Mouse (Mus musculus): ENCODE measurements around the gene 9230112D13Rik. TPM values are rescaled to one million over a fixed set of nuclear protein-coding genes. Genes with fewer than 3 reads are reported as not detected.

9230112D13Rik gene
- polyA plus RNA-seq, 1 experiment from 2014 or later, result not detected

- H3K9ac ChIP-seq, result no peak overlapping the region
- H3K27me3 ChIP-seq (ENCODE audit: control insufficient read depth, insufficient read depth, low read length), result no peaks in the 10 kb centered on the region
- ATAC-seq (ENCODE audit: low FRiP score) (no peak), DNase-seq (ENCODE audit: low spot score) (no peak)
- H3K4me3 ChIP-seq (replicated peaks; ENCODE audit: low read length), result no peak overlapping the region
- H3K4me2 ChIP-seq (replicated peaks), result no peak overlapping the region
- no peak overlapping the region for H3K27ac ChIP-seq
- peaks cover 30% of the 10 kb centered on the region for H3K4me1 ChIP-seq (replicated peaks; ENCODE audit: control insufficient read depth, insufficient read depth, low read length)
- no peaks in the 10 kb centered on the region for H3K36me3 ChIP-seq (replicated peaks; ENCODE audit: control insufficient read depth, insufficient read depth)
- WGBS, result 94% methylated on average over 5 of the region's 5 CpGs
- no peaks in the 10 kb centered on the region for H3K9me3 ChIP-seq (ENCODE audit: control insufficient read depth, low read length)
These were observed 18.2 kb downstream of the 9230112D13Rik start for GRCm38 (mm10) chr14:34504377-34504776.

GRCm38 (mm10) chr14:34503759-34504158 lies 18.8 kb downstream of the 9230112D13Rik start:
- H3K9me3 ChIP-seq (ENCODE audit: control insufficient read depth, low read length), result no peaks in the 10 kb centered on the region
- 33% methylated on average over 6 of the region's 6 CpGs for WGBS
- ATAC-seq (ENCODE audit: low FRiP score), result no peak
- 0 out of 2 replicates have a peak overlapping the region, but pooled peaks have one; percentile 96 for H3K4me3 ChIP-seq (replicated peaks; ENCODE audit: low read length)
- no peaks in the 10 kb centered on the region for H3K27me3 ChIP-seq (ENCODE audit: control insufficient read depth, insufficient read depth, low read length)
- H3K4me2 ChIP-seq (replicated peaks), result peak overlapping the region; percentile 74
- H3K27ac ChIP-seq, result no peak overlapping the region
- peak overlapping the region; percentile 88; the same call in 1 of the 2 replicates for H3K9ac ChIP-seq
- H3K4me1 ChIP-seq (replicated peaks; ENCODE audit: control insufficient read depth, insufficient read depth, low read length), result peaks cover 36% of the 10 kb centered on the region
- DNase-seq (ENCODE audit: low spot score), result no peak
- no peaks in the 10 kb centered on the region for H3K36me3 ChIP-seq (replicated peaks; ENCODE audit: control insufficient read depth, insufficient read depth)

GRCm38 (mm10) chr14:34503325-34503647 lies 19.3 kb downstream of the 9230112D13Rik start, which contains the start of gene Bmpr1a:
Gene Bmpr1a, minus strand, starts transcription at chr14:34503341.
- Histone ChIP-seq H3K9ac (peak within 1 kb of the TSS; percentile 88), H3K27ac (peak within 1 kb of the TSS; percentile 97), H3K36me3 (replicated peaks; ENCODE audit: control insufficient read depth, insufficient read depth) (no peaks in the 10 kb centered on the region), H3K27me3 (ENCODE audit: control insufficient read depth, insufficient read depth, low read length) (no peaks in the 10 kb centered on the region), H3K4me2 (replicated peaks) (peak within 1 kb of the TSS; percentile 74), H3K4me1 (replicated peaks; ENCODE audit: control insufficient read depth, insufficient read depth, low read length) (peaks cover 31% of the 10 kb centered on the region), H3K9me3 (ENCODE audit: control insufficient read depth, low read length) (no peaks in the 10 kb centered on the region), H3K4me3 (replicated peaks; ENCODE audit: low read length) (peak within 1 kb of the TSS; percentile 96)
- 8% methylated on average over 15 of the region's 15 CpGs for WGBS
- DNase-seq (ENCODE audit: low spot score) (peak; percentile 35), ATAC-seq (ENCODE audit: low FRiP score) (no peak)

GRCm38 (mm10) chr14:34502475-34503324 lies 19.9 kb downstream of the 9230112D13Rik start:
- ATAC-seq (ENCODE audit: low FRiP score) (peak; percentile 93), DNase-seq (ENCODE audit: low spot score) (peak; percentile 95)
- Histone ChIP-seq H3K9me3 (ENCODE audit: control insufficient read depth, low read length) (no peaks in the 10 kb centered on the region), H3K9ac (peak overlapping the region; percentile 88), H3K36me3 (replicated peaks; ENCODE audit: control insufficient read depth, insufficient read depth) (no peaks in the 10 kb centered on the region), H3K4me1 (replicated peaks; ENCODE audit: control insufficient read depth, insufficient read depth, low read length) (peaks cover 27% of the 10 kb centered on the region), H3K4me2 (replicated peaks) (peak overlapping the region; percentile 74), H3K27ac (peak overlapping the region; percentile 97), H3K27me3 (ENCODE audit: control insufficient read depth, insufficient read depth, low read length) (no peaks in the 10 kb centered on the region), H3K4me3 (replicated peaks; ENCODE audit: low read length) (peak overlapping the region; percentile 96)
- under 1% methylated on average over 78 of the region's 115 CpGs for WGBS

GRCm38 (mm10) chr14:34501804-34502474 lies 20.7 kb downstream of the 9230112D13Rik start:
- H3K9me3 ChIP-seq (ENCODE audit: control insufficient read depth, low read length), result no peaks in the 10 kb centered on the region
- no peaks in the 10 kb centered on the region for H3K36me3 ChIP-seq (replicated peaks; ENCODE audit: control insufficient read depth, insufficient read depth)
- H3K27me3 ChIP-seq (ENCODE audit: control insufficient read depth, insufficient read depth, low read length), result no peaks in the 10 kb centered on the region
- WGBS, result 1% methylated on average over 52 of the region's 77 CpGs
- DNase-seq (ENCODE audit: low spot score) (peak; percentile 56), ATAC-seq (ENCODE audit: low FRiP score) (peak; percentile 32; the same call in 1 of the 2 replicates)
- peak overlapping the region; percentile 96 for H3K4me3 ChIP-seq (replicated peaks; ENCODE audit: low read length)
- H3K4me2 ChIP-seq (replicated peaks), result peak overlapping the region; percentile 74
- H3K4me1 ChIP-seq (replicated peaks; ENCODE audit: control insufficient read depth, insufficient read depth, low read length), result peaks cover 33% of the 10 kb centered on the region
- peak overlapping the region; percentile 97 for H3K27ac ChIP-seq
- peak overlapping the region; percentile 88 for H3K9ac ChIP-seq

GRCm38 (mm10) chr14:34501447-34501803 lies 21.2 kb downstream of the 9230112D13Rik start:
- no peak for DNase-seq (ENCODE audit: low spot score)
- no peaks in the 10 kb centered on the region for H3K36me3 ChIP-seq (replicated peaks; ENCODE audit: control insufficient read depth, insufficient read depth)
- WGBS, result under 1% methylated on average over 16 of the region's 16 CpGs
- peak overlapping the region; percentile 88 for H3K9ac ChIP-seq
- H3K27ac ChIP-seq, result peak overlapping the region; percentile 97; the same call in 1 of the 2 replicates
- no peaks in the 10 kb centered on the region for H3K9me3 ChIP-seq (ENCODE audit: control insufficient read depth, low read length)
- no peaks in the 10 kb centered on the region for H3K27me3 ChIP-seq (ENCODE audit: control insufficient read depth, insufficient read depth, low read length)
- ATAC-seq (ENCODE audit: low FRiP score), result no peak
- H3K4me3 ChIP-seq (replicated peaks; ENCODE audit: low read length), result peak overlapping the region; percentile 96
- peak overlapping the region; percentile 74 for H3K4me2 ChIP-seq (replicated peaks)
- H3K4me1 ChIP-seq (replicated peaks; ENCODE audit: control insufficient read depth, insufficient read depth, low read length), result peaks cover 33% of the 10 kb centered on the region

- no peaks in the 10 kb centered on the region for H3K27me3 ChIP-seq (ENCODE audit: control insufficient read depth, insufficient read depth, low read length)
- no peak for ATAC-seq (ENCODE audit: low FRiP score)
- peak overlapping the region; percentile 88; the same call in 1 of the 2 replicates for H3K9ac ChIP-seq
- peak overlapping the region; percentile 74 for H3K4me2 ChIP-seq (replicated peaks)
- no peak for DNase-seq (ENCODE audit: low spot score)
- H3K4me3 ChIP-seq (replicated peaks; ENCODE audit: low read length), result peak overlapping the region; percentile 96
- no peaks in the 10 kb centered on the region for H3K9me3 ChIP-seq (ENCODE audit: control insufficient read depth, low read length)
- H3K36me3 ChIP-seq (replicated peaks; ENCODE audit: control insufficient read depth, insufficient read depth), result no peaks in the 10 kb centered on the region
- 3% methylated on average over 4 of the region's 4 CpGs for WGBS
- peaks cover 33% of the 10 kb centered on the region for H3K4me1 ChIP-seq (replicated peaks; ENCODE audit: control insufficient read depth, insufficient read depth, low read length)
- H3K27ac ChIP-seq, result no peak overlapping the region
These were observed 22.3 kb downstream of the 9230112D13Rik start for GRCm38 (mm10) chr14:34500309-34500708.

- no peaks in the 10 kb centered on the region for H3K9me3 ChIP-seq (ENCODE audit: control insufficient read depth, low read length)
- 52% methylated on average over 4 of the region's 4 CpGs for WGBS
- no peaks in the 10 kb centered on the region for H3K27me3 ChIP-seq (ENCODE audit: control insufficient read depth, insufficient read depth, low read length)
- H3K4me2 ChIP-seq (replicated peaks), result peak overlapping the region; percentile 74
- peak overlapping the region; percentile 21; the same call in 1 of the 2 replicates for H3K9ac ChIP-seq
- H3K4me1 ChIP-seq (replicated peaks; ENCODE audit: control insufficient read depth, insufficient read depth, low read length), result peaks cover 33% of the 10 kb centered on the region
- no peaks in the 10 kb centered on the region for H3K36me3 ChIP-seq (replicated peaks; ENCODE audit: control insufficient read depth, insufficient read depth)
- ATAC-seq (ENCODE audit: low FRiP score) (no peak), DNase-seq (ENCODE audit: low spot score) (no peak)
- H3K4me3 ChIP-seq (replicated peaks; ENCODE audit: low read length), result no peak overlapping the region
- no peak overlapping the region for H3K27ac ChIP-seq
These were observed 22.9 kb downstream of the 9230112D13Rik start for GRCm38 (mm10) chr14:34499664-34500063.

GRCm38 (mm10) chr14:34497346-34497745 lies 25.3 kb downstream of the 9230112D13Rik start:
- no peak for DNase-seq (ENCODE audit: low spot score)
- WGBS, result 84% methylated on average over 3 of the region's 3 CpGs

More at GRCm38 (mm10) chr14:34497346-34497745, 25.3 kb downstream of the 9230112D13Rik start:
- no peaks in the 10 kb centered on the region for H3K36me3 ChIP-seq (replicated peaks; ENCODE audit: control insufficient read depth, insufficient read depth)
- H3K4me1 ChIP-seq (replicated peaks; ENCODE audit: control insufficient read depth, insufficient read depth, low read length), result peaks cover 33% of the 10 kb centered on the region
- no peaks in the 10 kb centered on the region for H3K27me3 ChIP-seq (ENCODE audit: control insufficient read depth, insufficient read depth, low read length)
- ATAC-seq (ENCODE audit: low FRiP score), result no peak
- no peak overlapping the region for H3K4me3 ChIP-seq (replicated peaks; ENCODE audit: low read length)
- H3K27ac ChIP-seq, result no peak overlapping the region
- H3K9me3 ChIP-seq (ENCODE audit: control insufficient read depth, low read length), result no peaks in the 10 kb centered on the region
- H3K9ac ChIP-seq, result no peak overlapping the region
- H3K4me2 ChIP-seq (replicated peaks), result no peak overlapping the region

All from hindbrain, embryonic 14.5 days (tissue).